Mouse (Mus musculus) ES-Bruce4 (cell line): ENCODE data around the gene Ttyh1. TPM values are rescaled to one million over a fixed set of nuclear protein-coding genes. Genes with fewer than 3 reads are reported as not detected.
A peak's percentile ranks its signal among the peaks of the same experiment; 100 is the strongest.

ENCODE experiments used
- H3K27ac ChIP-seq: 2 replicates; pipeline ENCODE4 v1.5.1; 2012; ENCODE audit warnings: low read length, inconsistent platforms; ENCODE audit not compliant: insufficient read depth
- H3K27me3 ChIP-seq: 2 replicates; pipeline ENCODE4 v1.6.1; 2012; ENCODE audit warnings: mild to moderate bottlenecking, low read length, inconsistent platforms; ENCODE audit not compliant: control insufficient read depth, poor library complexity, insufficient read depth, severe bottlenecking
- H3K36me3 ChIP-seq: 2 replicates; pipeline ENCODE4 v1.6.1; 2012; ENCODE audit warnings: inconsistent platforms, mild to moderate bottlenecking, low read length, moderate library complexity; ENCODE audit not compliant: control insufficient read depth, poor library complexity, insufficient read depth, severe bottlenecking
- H3K4me1 ChIP-seq: one replicate; pipeline ENCODE4 v1.8.1; 2011; ENCODE audit warnings: low read length; ENCODE audit not compliant: control insufficient read depth, insufficient read depth
- H3K4me3 ChIP-seq: 2 replicates; pipeline ENCODE4 v1.5.1; 2011; ENCODE audit warnings: low read depth, mild to moderate bottlenecking, low read length
- H3K9ac ChIP-seq: 2 replicates; pipeline ENCODE4 v1.6.1; 2012; ENCODE audit warnings: low read depth, mild to moderate bottlenecking, inconsistent platforms; ENCODE audit not compliant: poor library complexity, severe bottlenecking
- H3K9me3 ChIP-seq: replicated peaks from 2 replicates; pipeline ENCODE4 v1.6.1; 2012; ENCODE audit warnings: mild to moderate bottlenecking, low read length, inconsistent platforms; ENCODE audit not compliant: control insufficient read depth, poor library complexity, insufficient read depth, severe bottlenecking
- CTCF ChIP-seq: IDR thresholded peaks from one replicate; pipeline ENCODE4 v1.8.1; 2011; ENCODE audit warnings: low read depth, low read length
- EP300 ChIP-seq: IDR thresholded peaks from 2 replicates; pipeline ENCODE4 v1.6.1; 2011; ENCODE audit warnings: low read depth, low read length; ENCODE audit not compliant: insufficient read depth
- POLR2A ChIP-seq: IDR thresholded peaks from one replicate; pipeline ENCODE4 v1.8.1; 2011; ENCODE audit warnings: low read length; ENCODE audit not compliant: insufficient read depth
- polyA plus RNA-seq: library from polyadenylated mRNA; stranded (reverse); fragments of >200 nt; gene quantifications from 2 replicates; pipeline ENCODE4 v1.2.4, GENCODE M21; 2011; ENCODE audit warnings: low read depth; ENCODE audit not compliant: missing spikeins, insufficient read depth, insufficient read length

The Ttyh1 gene
- polyA plus RNA-seq, 1 experiment: 22.1 TPM

DNA sequence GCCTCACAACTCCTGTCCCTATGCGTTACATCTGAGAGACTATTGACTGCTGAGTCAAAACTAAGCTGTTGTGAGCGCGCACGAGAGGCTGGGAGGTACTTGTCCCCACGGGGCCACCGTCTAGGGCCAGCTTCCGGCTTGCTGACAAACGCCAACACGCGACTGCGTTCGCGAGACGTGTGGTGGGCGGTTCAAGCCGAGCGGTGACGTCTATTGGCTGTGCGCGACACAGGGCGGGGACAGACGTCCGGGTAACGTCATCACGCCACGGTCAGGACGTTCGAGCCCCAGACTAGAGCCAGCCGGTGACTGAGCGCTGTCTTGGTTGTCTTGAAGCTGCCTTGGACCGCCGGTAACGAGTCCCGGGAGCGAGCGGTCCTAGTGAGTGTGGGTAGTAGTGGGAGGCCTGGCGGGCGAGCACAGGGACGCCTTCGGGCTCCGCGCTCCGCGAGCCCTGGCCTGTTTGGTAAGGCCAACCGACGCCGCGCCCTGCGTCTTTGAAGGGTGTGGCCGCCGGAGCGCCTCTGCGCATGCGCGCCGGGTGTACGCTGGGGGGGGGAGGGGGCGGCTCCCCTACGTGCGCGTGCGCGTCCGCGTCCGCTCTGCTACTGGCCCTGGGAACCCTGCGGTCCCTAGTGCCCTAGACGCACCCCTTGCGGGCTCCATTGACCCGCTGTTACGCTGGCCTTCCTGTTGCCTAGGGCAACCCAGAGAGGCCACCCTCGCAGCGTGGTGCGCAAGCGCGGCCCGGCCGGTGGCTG lies 17.7 kb downstream of the Ttyh1 start, which contains the start of gene Leng8:
Gene Leng8 (plus strand): TSS at position 269 of the 761 bp plus-strand sequence.
- Histone ChIP-seq H3K27me3 (no peaks in the 10 kb centered on the region), H3K4me1 (no peaks in the 10 kb centered on the region), H3K27ac (peak within 1 kb of the TSS; percentile 64), H3K9me3 (no peaks in the 10 kb centered on the region), H3K36me3 (peaks cover 33% of the 10 kb centered on the region), H3K9ac (peak within 1 kb of the TSS; percentile 69), H3K4me3 (peak within 1 kb of the TSS; percentile 92)
- no peak for TF ChIP-seq CTCF
- peak; percentile 28 for TF ChIP-seq POLR2A
- peak; percentile 71; the same call in 1 of the 2 replicates for TF ChIP-seq EP300

GRCm38 (mm10) chr7:4137746-4138145 lies 18.5 kb downstream of the Ttyh1 start:
- Histone ChIP-seq H3K4me1 (no peaks in the 10 kb centered on the region), H3K9ac (peak overlapping the region; percentile 69), H3K4me3 (peak overlapping the region; percentile 92), H3K9me3 (no peaks in the 10 kb centered on the region), H3K27ac (no peak overlapping the region), H3K27me3 (no peaks in the 10 kb centered on the region), H3K36me3 (peaks cover 41% of the 10 kb centered on the region)
- TF ChIP-seq POLR2A (no peak), EP300 (no peak), CTCF (no peak)

DNA sequence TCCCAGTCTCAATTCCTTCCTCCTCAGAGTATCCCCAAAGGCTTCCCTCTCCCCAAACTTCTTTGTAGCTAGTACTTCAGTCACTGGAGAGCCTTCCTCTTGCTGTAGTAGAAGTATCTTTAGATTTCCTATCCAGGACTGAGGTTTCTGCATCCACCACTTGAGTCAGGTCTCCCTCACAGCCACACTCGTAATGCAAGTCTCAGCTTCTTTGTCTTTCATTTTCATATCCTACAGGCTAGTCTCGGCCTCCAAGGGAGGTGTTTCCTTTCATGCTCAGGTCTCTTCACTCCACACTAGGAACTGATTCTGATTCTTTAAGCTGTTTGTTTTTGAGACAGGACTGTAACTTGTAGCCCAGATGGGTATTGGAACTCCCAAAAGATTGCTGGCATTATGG lies 19.0 kb downstream of the Ttyh1 start:
- Histone ChIP-seq H3K4me1 (no peaks in the 10 kb centered on the region), H3K27ac (no peak overlapping the region), H3K4me3 (no peak overlapping the region), H3K9me3 (no peaks in the 10 kb centered on the region), H3K27me3 (no peaks in the 10 kb centered on the region), H3K9ac (peak overlapping the region; percentile 69), H3K36me3 (peaks cover 44% of the 10 kb centered on the region)
- TF ChIP-seq CTCF: no peak
- no peak for TF ChIP-seq EP300
- no peak for TF ChIP-seq POLR2A

GRCm38 (mm10) chr7:4138671-4139070 lies 19.5 kb downstream of the Ttyh1 start:
- H3K27me3 ChIP-seq: no peaks in the 10 kb centered on the region
- no peak overlapping the region for H3K4me3 ChIP-seq
- H3K9me3 ChIP-seq: no peaks in the 10 kb centered on the region
- H3K27ac ChIP-seq: no peak overlapping the region
- H3K4me1 ChIP-seq: no peaks in the 10 kb centered on the region
- TF ChIP-seq EP300 (no peak), CTCF (no peak), POLR2A (no peak)
- peaks cover 48% of the 10 kb centered on the region for H3K36me3 ChIP-seq
- H3K9ac ChIP-seq: no peak overlapping the region

DNA sequence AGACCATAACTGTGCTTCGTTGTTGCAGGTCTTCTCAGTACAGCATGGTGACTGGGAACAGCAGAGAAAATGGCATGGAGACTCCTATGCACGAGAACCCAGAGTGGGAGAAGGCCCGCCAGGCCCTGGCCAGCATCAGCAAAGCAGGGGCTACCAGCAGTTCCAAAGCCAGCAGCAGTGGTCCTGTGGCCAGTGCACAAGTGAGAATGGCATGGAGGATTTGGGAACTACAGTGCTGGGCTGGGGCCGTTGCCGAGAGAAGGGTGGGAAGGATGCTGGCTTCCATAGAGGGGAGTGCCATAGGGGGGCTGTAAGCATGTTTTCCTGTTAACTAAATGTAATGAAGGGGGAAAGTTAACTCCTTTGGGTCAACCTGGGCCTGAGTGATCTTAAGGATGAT lies 20.2 kb downstream of the Ttyh1 start:
- Histone ChIP-seq H3K27ac (no peak overlapping the region), H3K27me3 (no peaks in the 10 kb centered on the region), H3K4me1 (no peaks in the 10 kb centered on the region), H3K9ac (no peak overlapping the region), H3K36me3 (peaks cover 56% of the 10 kb centered on the region), H3K9me3 (no peaks in the 10 kb centered on the region), H3K4me3 (no peak overlapping the region)
- TF ChIP-seq EP300: no peak
- TF ChIP-seq POLR2A: no peak
- no peak for TF ChIP-seq CTCF

DNA sequence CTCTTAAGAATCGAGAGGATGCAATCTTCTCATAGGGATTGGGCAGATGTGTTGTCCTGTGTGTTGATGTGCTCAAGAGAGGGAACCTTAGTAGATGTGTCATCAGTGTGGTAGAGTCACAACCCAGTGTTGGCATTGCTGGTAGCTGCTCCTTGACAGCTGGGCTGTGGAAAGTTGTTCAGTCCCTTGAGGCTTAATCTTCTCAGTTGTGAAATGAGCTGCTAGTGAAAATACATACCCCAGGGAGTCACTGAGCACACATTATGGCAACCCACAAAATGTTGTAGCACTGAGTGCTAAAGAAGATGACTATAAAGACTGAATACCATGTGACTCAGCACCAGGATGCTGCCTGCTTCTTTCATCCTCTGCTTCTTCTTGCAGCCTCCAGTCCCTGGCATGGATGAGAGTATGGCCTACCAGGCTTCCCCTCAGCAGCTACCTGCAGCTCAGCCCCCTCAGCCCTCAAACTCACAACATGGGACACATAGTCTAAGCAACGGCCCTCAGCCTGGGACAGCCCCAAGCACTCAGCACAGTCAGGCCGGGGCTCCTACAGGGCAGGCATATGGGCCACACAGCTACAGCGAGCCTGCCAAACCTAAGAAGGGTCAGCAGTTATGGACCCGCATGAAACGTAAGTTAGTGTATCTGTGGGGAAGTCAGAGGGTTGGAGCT lies 22.6 kb downstream of the Ttyh1 start:
- Histone ChIP-seq H3K9me3 (no peaks in the 10 kb centered on the region), H3K27ac (no peak overlapping the region), H3K4me1 (no peaks in the 10 kb centered on the region), H3K4me3 (no peak overlapping the region), H3K27me3 (no peaks in the 10 kb centered on the region), H3K36me3 (peaks cover 77% of the 10 kb centered on the region), H3K9ac (no peak overlapping the region)
- TF ChIP-seq EP300: no peak
- no peak for TF ChIP-seq CTCF
- no peak for TF ChIP-seq POLR2A
